Mouse (Mus musculus) CD4-positive, CD25-positive, alpha-beta regulatory T cell, adult 4 months (primary cell): ENCODE results near the gene Uhrf1. TPM values are rescaled to one million over a fixed set of nuclear protein-coding genes. Genes with fewer than 3 reads are reported as not detected.

Source experiments
- ATAC-seq: one replicate; pipeline ENCODE4 v1.8.0; 2017
- polyA plus RNA-seq, 2 experiments: library from polyadenylated mRNA; unstranded; fragments of 100-300 nt; shearing (Covaris generic); gene quantifications; one replicate each; pipeline ENCODE4 v1.2.1; 2017

Uhrf1 gene
- polyA plus RNA-seq, 2 experiments from 2014 or later: 8.5 to 28.4 TPM

DNA sequence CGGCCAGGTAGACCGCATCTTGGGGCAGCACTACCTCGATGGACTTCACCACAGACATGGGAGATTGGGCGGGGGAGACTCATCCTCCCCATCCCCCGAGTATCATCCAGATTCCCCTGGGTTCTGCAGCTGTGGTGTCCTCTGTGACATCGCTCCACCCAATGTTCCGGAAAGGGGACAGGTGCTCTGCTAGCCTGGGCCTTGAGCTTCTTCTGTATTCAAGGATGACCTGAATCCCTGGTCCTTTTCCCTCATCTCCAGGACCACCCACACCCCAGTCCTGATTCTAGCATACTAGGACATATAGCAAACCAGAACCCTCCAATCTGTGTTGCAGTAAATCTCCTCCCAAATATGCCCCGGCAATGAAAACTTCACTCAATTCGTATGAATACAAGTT lies 2.9 kb upstream of the Uhrf1 start, which contains the start of gene Arrdc5:
Arrdc5 (minus strand) TSS at position 101 of the 400 bp plus-strand sequence.
- ATAC-seq: no peak

DNA sequence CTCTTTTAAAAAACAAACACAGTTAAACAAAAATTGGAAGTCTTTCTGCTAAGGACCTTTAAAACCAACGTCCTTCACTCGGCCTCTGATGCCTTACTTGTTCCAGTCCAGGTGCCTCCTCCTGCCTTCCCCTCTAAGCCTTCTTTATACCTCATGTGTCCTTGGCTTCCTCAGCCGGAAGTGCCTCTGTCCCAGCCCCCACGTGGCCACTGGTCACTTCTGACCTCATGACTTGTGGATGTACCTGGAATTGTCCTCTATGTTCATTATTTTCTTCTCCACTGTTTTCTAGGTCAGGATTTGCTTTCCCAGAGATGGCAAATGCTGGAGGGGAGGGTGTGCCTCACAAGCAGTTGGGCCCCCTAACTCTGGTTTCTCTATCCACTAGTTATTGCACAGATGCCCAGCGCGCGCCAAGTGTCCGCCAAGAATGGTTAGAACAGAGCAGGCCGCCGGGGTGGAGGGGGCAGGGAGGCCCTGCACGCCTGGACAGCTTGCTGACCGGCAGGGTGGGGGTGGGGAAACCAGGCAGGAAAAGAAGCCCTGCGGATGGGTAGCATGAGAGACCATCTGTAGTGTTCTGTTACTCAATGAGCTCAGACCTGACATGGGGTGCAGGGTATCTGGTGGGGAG lies 641 bp upstream of the Uhrf1 start:
- ATAC-seq: no peak

DNA sequence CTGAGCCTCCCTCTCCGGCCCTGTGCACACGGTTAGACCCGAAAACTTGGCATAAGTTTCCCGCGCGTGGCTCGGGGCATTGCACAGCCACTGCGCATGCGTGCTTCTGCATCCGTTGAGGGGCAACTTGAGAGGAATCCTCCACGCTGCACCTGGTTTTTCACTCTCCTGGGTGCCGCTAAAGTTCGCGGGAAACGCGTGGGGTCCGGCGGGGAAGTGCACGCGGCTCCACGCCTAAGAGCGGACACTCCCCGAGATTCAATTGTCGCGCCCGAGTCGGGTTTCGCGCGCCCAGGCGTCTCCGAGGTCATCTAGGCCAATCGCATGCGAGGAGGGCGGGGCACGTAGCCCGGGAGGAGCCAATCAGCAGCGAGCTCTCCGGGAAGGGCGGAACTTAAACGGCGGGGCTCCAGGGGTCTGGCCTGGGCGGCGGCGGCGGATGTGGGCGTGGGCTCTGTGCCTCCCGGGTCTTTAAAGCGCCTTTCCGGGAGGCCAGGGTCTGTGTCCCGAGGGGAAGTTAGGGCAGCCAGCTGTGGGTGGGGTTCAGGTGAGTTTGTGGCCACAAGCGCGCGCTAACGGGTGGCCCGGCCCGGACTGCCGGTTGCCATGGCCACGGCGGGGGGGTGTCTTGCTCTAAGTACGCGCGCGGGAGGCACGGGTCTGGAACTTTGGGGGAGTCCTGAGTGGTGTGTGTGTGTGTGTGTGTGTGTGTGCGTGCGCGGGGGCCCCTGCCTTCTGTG lies 896 bp downstream of the Uhrf1 start:
- ATAC-seq: peak; percentile 99

DNA sequence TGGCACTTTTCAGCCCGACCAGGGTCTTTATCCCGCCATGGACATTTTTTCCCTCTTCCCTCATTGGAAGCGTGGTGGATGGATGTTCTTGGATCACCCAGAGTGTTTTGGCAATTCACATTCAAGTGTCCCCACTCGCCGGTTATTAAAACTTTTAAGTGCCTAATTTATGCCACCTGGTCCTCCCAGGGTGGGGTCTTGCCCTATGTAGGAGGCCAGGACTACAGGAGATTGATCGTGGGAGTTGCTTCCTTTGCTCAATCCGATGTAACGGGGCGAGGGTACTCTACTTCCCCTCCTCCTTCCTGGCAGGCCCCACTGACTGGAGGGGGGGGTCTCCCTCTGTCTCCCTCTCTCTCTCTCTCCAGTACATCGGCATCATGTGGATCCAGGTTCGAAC lies 1.6 kb downstream of the Uhrf1 start:
- ATAC-seq: no peak

DNA sequence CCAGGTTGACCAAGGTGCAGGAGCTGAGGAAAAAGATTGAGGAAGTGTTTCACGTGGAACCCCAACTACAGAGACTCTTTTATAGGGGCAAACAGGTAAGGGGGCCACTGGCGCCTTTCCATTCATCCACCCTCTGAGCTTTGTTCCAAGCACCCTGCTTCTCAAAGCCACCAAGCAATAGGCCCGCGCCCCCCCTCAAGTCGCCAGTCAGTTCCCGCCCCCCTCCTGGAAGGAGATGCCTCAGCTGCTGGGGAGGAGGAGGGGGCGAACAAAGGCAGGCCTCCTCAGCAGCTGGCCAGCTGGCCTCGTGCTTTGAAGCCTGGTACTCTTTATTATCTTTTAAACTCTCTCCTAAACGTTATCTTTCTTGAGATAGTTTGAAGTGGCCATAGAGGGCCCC lies 2.0 kb downstream of the Uhrf1 start:
- ATAC-seq: no peak

DNA sequence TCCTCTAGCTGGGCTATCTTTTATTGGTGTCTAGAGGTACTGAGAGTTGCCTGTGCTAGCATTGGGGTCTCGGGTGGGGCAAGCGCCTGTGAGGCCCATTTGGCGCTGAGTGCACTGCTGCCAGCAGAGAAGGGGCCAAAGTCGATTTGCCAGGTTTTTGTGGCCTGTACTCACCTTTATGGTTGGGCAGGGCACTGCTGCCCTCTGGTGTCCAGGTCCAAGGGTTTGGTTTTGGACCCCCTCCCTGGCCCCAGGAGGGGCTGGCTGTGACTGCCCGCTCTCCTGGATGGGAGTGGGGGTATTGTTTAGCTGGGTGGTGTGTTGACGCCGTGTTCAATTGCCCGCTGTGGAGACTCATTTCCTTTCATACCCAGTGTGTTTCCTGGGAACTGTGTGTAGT lies 2.7 kb downstream of the Uhrf1 start:
- no peak for ATAC-seq

DNA sequence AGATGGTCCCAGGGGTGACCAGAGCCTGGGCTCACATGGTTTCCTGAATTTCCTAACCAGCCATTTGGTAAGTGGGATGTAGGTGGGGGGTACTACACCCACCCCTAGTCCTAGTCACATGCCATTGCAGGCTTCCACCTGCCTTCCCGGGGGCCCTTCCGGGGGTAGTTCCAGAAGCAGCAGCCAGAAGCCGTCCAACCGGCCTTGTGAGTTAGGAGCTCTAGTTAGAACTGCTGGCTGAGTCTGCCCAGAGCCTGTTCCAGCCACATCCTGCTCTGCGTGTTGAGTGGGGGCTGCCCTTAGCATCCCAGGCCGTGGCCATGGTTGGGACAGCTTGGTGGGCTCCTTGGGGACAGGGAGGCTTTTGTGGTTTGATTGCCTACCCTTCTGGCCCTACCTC lies 5.0 kb downstream of the Uhrf1 start:
- no peak for ATAC-seq

DNA sequence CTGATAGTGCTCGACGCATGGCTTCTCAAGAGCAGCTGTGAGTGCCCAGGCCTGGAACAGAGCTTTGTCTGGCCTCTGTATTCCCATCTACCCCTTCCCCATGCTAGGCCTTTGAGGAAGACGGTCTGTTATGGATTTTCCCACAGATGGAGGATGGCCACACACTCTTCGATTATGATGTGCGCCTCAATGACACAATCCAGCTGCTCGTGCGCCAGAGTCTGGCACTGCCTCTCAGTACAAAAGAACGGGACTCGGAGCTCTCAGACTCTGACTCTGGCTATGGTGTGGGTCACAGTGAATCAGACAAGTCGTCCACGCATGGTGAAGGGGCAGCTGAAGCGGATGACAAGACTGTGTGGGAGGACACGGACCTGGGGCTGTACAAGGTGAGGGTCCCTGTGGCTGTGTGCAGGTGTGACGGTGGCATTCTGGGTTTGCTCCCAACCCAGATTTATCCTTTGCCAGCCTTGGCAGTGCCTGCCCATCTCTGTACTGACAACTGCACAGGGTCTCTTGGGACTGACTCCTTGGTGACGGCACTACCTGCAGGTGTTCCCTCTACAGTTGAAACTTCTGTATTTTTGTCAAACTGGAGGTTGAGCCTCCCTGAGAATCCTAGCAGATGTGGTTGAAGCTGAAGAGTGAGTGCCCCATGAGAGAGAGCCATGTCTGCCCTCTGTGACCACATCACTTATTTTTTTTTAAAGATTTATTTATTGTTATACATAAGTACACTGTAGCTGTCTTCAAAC lies 6.2 kb downstream of the Uhrf1 start:
- ATAC-seq: no peak

DNA sequence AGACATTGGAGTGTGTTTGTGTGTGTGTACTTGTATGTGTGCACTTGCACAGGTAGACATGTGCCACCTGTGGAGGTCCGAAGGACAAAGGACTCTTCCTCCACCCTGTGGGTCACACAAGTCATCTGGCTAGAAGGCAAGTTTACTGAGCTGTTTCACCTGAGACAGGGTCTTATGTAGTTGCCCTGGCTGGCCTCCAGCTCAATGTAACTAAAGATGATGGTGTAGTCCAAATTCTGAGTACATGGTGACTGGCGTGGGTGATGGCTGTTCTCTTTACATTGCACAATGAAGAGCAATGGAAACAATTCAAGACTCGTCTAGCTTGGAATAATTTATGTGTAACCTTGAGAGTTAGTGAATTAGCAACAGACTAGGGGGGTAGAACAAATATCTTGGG lies 21.3 kb downstream of the Uhrf1 start:
- no peak for ATAC-seq

DNA sequence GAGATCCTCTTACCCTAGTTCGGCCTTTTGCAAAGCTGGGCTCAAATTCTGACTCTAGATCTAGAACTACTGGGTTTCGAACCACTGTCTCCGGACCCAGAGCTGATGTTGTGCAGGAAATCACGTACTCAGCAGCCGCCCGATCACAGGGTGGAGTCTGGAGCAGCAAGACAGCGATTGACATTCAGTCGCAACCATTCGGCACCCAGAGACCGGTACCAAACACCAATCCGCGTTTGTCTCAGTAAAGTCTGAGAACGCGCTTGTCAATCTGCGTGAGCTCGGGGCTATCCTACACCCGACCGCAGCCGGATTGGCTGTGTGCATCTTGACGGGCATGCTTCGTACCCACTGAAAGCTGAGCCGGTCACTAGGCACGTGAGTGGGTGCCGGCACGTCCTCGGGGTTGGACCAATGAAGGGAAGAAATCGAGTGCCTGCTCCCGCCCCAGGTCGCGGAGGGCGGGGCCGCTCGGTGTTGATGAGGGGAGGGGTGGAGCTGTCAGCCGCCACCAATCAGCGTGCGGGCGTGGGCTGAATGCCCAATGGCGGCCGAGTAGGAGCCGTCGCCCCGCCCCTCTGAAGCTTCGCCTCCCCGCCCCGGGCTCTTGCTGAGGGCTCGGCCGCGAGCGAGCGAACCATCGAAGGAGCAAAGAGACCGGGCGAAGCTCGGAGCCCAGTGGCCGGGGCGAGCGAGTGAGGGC lies 22.5 kb downstream of the Uhrf1 start, which contains the start of gene Kdm4b:
Kdm4b (plus strand) TSS at position 613 of the 703 bp plus-strand sequence.
- peak; percentile 95 for ATAC-seq

DNA sequence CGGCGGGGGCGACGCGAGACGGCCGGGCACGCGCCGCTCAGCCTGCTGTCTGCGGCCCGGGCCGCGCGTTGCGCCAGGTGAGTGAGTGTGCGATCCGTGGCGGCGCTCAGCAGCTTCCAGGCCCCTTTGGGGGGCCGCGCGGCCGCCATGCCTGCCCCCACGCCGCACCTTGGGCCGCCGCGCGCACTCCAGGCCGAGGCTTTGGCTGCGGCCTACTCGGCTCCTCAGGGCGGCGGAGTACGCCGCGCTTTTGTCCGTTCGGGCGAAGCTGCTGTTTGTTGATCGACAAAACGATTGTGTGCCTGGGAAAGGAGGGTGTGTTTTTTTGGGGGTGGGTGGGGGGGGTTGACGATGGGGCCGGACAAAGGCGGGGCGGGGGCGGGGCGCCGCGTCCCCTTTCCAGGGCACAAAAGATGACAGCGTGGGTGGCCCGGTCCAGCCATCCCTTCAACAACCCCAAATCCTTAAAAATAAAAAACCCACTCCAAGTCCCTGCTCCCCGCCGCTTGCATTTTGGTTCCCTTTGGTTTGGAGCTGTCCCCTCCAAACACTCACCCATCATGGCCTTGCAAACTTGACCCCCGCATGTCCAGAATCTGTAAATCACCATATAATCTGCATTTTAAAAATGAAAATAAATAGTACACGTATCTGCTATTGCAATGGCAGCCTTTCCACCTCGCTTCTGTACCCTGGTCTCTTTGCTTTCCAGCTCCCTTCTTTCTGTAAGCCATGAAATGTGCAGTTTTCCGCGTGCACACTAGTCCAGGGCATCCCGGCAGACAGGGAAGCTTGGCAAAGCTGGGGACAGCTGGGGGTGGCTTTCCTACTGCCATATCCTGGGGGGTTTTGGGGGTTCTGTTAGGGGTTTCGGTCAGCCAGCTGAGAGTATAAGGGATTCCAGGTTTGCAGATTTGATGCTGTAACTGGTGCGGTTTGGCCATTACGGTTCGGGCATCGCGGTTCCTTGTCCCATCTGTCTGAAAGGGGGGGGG lies 23.3 kb downstream of the Uhrf1 start:
- ATAC-seq: no peak

DNA sequence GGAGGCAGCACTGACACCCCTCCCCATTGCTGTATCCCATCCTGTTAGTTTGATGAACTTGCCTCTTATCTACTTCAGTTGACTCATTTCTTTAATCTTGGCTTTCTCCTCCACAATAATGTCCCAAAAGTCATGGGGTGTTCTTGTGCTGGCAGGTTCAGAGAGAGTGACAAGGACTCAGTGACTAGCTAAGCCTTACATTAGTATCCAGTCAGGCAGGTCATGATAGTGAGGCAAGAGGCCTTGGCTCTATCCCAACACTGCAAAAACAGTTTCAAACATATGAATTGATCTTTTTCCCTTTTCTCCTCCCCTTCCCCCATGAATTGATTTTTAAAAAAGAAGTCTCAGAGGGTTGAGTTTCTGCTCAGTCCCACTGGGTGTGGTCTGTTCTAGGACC lies 26.1 kb downstream of the Uhrf1 start:
- ATAC-seq: no peak

DNA sequence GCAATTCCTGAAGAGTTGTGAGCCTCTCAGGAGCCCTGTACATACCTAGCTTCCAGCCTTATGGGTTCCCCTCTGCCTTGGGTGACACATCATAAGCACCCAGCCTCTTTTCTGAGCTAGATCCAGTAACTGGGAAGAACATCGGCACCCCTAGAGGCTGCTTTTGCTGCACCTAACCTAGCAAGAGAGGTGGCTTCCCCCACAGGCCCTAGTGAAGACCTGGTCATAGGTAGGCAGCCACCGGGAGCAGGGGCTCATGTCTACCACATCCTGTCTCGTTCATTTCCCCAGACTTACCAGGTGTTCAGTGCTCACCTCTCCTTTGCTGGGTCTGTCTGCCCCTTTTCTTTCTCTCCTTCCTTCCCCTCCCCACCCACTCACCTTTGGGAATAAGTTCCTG lies 27.2 kb downstream of the Uhrf1 start:
- peak; percentile 21 for ATAC-seq

DNA sequence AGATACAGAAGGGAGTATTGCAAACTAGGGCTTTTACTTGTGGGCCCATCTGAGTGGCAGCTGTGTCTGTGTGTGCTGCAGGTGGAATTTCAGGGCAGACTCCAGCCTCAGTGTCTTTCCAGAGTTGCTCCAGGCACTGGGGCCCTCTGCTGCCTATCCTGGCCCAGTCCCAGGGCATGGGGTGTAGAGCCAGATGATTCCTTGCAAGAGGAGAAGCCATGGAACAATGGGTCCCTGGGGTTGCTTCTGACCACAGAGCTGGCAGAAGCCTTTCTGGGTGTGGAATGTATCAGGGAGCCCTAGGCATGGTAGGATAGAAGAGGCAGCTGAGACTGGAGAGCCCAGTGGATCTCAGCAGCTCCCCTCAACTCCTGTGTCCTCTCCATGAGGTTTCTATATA lies 28.1 kb downstream of the Uhrf1 start:
- no peak for ATAC-seq

DNA sequence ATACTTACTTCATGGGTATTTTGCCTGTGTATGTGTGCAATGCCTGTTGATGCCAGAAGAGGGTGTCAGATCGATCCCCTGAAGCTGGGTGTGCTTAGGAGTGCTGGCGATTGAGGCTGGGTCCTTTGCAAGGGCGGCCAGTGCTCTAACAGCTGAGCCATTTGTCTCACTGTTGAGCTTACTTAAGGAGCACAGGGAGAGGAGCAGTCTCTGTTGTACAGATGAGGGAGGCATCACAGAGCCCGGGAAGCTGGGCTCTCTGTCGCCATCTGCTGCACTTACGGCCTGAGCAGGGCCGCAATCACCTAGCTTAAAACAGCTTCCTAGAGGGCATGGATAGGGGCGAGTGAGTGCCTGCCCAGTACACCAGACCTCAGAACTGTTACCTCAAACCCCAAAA lies 29.9 kb downstream of the Uhrf1 start:
- ATAC-seq: no peak

DNA sequence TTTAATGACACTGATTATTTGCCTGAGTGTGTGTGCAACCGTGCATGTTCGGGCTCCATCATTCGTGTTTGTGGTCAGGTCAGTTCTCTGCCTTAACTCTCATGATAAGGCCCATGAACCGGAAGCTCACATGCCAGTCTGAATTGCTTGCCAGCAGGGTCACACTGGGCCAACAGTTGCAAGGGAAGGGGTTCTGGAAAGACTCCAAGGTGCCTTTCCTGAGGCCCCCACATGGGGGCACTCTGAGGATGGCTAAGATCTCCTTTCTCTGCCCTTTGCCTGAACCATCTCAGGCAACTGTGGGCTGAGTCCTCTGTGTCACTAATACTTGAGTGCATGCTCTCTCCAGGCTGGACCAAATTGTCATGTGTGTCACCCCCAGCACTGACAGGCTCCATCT lies 34.1 kb downstream of the Uhrf1 start:
- peak; percentile 69 for ATAC-seq

DNA sequence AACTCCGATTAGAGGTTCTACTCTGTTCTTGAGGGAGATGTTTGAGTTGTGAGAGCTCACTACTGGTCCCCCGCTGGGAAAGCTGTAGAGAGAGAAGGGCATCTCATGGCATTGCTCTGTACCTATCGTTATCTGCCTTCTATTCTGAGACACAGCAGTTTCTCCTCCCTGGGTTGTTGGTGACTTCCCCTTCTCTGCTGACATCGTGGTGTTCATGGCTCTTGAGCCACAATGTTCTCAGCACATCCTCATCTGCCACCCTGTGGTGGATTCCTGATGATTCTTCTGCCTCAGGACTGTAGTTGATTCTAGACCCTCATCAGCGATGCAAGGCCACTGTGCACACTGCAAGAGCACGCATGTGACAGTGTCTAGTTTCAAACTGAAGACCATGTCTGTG lies 34.7 kb downstream of the Uhrf1 start:
- ATAC-seq: no peak

DNA sequence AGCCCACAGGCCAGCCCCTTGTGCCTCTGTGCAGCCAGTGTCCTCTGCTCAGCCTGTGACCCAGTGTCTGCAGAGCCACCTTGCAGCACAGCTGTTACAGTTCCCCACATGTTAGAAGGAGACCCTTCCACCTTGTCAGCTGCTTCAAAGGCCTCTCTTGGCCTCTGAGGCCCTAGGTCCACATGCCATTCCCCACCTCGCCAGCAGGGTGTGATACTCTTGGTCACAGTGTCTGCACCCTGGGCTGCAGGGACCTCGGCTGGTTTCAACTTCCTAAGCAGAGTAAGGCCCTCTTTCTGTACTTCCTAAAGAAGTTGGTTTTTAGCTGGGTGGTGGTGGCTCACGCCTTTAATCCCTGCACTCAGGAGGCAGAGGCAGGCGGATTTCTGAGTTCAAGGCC lies 35.8 kb downstream of the Uhrf1 start:
- ATAC-seq: no peak

DNA sequence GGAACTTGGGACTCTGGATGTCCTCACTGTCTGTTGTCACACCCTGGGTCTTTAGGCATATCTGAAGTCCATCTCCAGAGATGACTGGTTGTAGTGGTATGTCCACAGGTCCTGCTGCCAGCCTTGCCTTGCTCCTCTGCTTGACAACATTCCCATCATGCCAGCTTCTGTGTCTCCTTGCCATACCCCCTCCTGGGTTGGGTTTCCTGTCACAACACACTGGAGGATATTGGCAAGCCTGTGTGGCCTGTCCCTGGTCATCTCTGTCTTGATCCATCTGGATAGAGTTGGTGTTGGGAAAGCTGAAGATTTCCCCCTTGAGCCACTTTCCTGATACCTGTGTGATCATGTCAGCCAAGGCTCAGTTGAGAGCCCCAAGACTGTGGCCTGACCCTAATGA lies 37.6 kb downstream of the Uhrf1 start:
- ATAC-seq: no peak

DNA sequence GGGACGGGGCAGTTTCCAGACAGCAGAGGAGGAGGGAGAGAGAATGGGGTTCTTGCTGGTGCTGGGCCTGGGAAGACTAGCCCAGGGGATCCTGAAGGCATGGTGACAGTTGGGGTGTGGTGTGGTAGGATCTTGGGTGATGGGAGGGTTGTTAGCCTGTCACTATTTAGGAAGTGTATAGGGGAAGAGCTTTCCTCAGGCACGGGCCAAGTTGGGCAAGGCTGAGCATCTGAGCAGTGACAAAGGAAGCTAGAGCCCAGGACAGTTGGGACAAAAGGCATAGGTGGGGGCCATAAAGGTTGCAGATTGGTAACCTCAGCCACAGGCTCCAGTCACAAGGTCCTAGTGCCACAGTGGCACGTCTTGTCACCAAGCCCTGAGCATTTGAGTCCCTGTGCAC lies 40.3 kb downstream of the Uhrf1 start:
- ATAC-seq: no peak

DNA sequence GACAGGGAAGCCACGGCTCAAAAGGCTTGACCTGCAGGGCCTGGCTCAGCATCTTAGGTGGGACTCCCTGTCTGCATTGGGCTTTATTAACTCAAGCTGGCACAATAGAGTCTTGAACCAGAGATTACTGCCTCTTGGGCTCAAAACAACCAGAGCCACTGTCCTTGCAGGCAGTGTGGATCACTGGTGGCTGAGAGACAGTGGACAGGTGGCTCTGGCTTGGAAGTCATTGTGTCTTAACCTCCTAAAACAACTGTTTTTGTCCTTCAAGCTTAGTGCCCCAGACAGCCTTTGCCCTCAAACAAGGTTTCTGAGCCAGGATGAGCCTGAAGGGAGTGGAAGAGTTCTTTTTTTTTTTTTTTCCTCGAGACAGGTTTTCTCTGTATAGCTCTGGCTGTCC lies 42.2 kb downstream of the Uhrf1 start:
- ATAC-seq: no peak

DNA sequence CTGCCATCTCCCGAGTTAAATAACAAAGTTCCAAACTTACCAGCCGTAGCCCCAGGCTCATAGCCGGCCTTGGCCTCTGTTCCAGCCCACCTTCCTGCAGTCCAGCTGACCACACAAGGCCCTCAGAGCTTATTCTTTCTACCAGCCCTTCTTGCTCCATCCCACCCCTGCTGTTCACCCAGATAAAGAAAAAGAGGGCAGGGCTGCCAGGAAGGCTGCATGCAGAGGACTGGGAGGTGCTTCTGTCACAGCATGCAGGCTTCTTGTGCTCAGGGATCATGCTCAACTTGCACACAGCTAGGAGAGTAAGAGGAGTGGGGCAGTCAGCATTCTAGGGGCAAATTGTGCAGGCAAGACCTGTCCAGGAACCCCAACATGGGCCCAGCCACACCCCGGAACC lies 45.0 kb downstream of the Uhrf1 start:
- no peak for ATAC-seq
